Mouse (Mus musculus) heart, postnatal 36 days (tissue): ENCODE data around the gene Hmgb2. TPM values are rescaled to one million over a fixed set of nuclear protein-coding genes. Genes with fewer than 3 reads are reported as not detected.
A peak's percentile ranks its signal among the peaks of the same experiment; 100 is the strongest.
"Not testable (repeated sequence)": the region's sequence is repeated elsewhere in the genome, so short reads cannot be mapped to it uniquely, and the experiment has no call there.

Source experiments
- DNase-seq, 2 experiments: peaks; one replicate each; pipeline ENCODE4 v3.0.0; 2021 to 2022
- intact Hi-C: fragments of 180-260 bp; cut with DNase I; formaldehyde crosslinking; loops from one replicate; pipeline ENCODE4 v1.15.1; 2025
- total RNA-seq, 2 experiments: library from RNA; stranded (reverse); gene quantifications; 2 replicates each; pipeline ENCODE4 v1.2.3; 2021

The Hmgb2 gene
- total RNA-seq, 2 experiments from 2014 or later: 13.2 to 22.2 TPM

DNA sequence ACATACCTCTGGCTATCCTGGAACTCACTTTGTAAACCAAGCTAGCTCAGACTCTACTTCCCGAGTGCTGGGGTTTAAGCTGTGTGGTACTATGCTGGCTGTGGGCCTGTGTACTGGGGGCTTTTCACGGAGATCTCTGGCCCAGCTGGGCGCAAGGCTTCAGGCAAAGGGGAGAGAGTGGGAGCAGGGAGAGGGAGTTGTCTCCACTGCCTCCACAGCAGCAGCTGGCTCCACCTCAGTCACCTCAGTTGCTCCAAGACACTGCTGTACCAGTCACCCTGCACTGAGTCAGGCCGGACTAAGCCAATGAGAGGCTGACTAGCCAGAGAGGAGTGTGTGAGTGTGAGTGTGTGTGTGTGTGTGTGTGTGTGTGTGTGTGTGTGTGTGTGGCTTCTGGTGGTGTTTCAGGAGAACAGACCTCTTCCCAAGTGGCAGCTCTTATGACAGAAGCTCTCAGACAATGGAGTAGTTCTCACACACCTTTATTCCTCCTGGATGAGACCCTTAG lies 4.1 kb upstream of the Hmgb2 start:
- intact Hi-C loops: loop anchor here (2.0 kb wide), 1 partner anchor 21 kb away; the partner anchor contains the start of gene Sap30
- no peak for DNase-seq

DNA sequence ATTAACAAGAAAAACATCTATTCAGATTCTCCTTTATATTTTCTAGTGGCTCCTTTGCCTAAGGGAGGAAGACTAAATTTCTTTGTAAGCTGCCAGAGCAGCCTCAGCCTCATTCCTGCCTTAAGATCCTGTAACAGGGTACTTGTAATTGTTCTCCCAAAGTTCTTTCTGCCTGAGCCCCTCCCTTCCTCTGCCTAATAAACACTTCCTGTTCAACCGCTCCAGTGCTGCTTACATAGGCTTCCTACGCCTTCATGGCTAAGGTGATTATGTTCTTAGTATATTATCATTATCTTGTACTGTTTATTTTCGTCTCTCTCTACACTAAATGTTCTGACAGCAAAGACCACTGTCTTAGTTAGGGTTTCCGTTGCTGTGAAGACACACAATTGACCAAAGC lies 3.0 kb upstream of the Hmgb2 start:
- intact Hi-C loops: loop anchor here (2.0 kb wide), 1 partner anchor 22 kb away; the partner anchor contains the start of gene Sap30
- DNase-seq: no peak

GRCm38 (mm10) chr8:57510791-57511315 lies 854 bp upstream of the Hmgb2 start:
- DNase-seq: no peak
- intact Hi-C loops: loop anchor here (5.0 kb wide), 2 partner anchors 84 to 154 kb away; no protein-coding TSS in a partner anchor

GRCm38 (mm10) chr8:57512141-57513056 lies 692 bp downstream of the Hmgb2 start:
- intact Hi-C loops: loop anchor here (2.0 to 5.0 kb wide), 3 partner anchors 16 to 155 kb away; no protein-coding TSS in a partner anchor
- peak; percentile 21 to 40 for DNase-seq

DNA sequence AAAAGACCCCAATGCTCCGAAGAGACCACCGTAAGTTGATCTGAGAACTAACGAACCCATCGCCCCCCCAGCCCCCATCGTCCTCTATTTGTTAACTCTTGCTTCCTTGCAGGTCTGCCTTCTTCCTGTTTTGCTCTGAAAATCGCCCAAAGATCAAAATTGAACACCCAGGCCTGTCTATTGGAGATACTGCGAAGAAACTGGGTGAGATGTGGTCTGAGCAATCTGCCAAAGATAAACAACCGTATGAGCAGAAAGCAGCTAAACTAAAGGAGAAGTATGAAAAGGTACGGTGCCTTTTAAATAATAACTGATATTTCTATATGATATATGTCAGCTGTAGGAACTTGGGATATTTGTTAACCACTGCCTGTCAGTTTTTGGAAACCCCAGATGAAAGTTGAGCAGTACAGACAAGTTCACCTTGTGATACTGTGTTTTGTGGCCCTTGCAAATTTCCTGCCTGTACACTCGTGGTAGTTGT lies 1.5 kb downstream of the Hmgb2 start:
- not testable (repeated sequence) for DNase-seq
- intact Hi-C loops: loop anchor here (2.0 to 5.0 kb wide), 3 partner anchors 16 to 156 kb away; no protein-coding TSS in a partner anchor

DNA sequence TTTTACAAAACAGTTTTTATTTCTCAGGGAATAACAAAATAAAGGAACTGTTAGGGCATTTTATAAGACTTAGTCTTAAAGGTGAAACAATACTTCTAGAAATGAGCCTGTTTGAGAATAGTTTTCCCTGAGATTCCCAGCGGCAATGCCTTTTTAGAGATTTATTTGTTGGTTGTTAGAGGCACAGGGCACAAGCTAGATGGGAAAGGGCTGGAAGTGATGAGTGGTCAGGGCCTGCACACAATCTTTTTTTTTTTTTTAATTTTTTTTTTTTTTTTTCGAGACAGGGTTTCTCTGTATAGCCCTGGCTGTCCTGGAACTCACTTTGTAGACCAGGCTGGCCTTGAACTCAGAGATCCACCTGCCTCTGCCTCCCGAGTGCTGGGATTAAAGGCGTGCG lies 5.0 kb downstream of the Hmgb2 start:
- intact Hi-C loops, DNase-seq: not testable (repeated sequence)

DNA sequence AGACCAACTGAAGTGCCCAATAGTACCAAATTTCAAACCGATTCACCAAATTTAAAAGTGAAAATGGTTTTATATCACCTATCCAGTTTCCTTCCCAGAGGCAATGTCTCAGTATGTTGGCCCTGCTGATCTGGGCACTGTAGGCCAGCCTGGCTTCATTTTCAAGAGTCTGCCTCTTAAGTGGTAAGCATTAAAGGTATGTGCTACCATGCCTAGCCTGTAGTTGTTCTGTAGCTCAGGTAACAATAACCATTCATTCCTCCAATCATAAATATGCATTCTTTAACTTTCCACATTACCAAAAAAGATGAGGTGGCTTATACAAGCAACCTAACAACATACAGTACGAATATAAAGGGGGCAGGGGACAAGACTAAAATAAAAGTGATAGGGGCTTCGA lies 6.0 kb downstream of the Hmgb2 start:
- no peak for DNase-seq
- intact Hi-C loops: no loop called here

GRCm38 (mm10) chr8:57520186-57520786 lies 8.6 kb downstream of the Hmgb2 start:
- intact Hi-C loops: loop anchor here (10.0 kb wide), 1 partner anchor 795 kb away; no protein-coding TSS in a partner anchor
- DNase-seq: no peak

- intact Hi-C loops: loop anchor here (2.0 to 10.0 kb wide), 2 partner anchors 15 to 803 kb away; no protein-coding TSS in a partner anchor
- no peak for DNase-seq
Measured at GRCm38 (mm10) chr8:57528036-57528435, 16.3 kb downstream of the Hmgb2 start.

- no peak for DNase-seq
- intact Hi-C loops: loop anchor here (5.0 to 10.0 kb wide), 3 partner anchors 178 to 845 kb away; no protein-coding TSS in a partner anchor
Measured at GRCm38 (mm10) chr8:57530238-57530637, 18.5 kb downstream of the Hmgb2 start.

GRCm38 (mm10) chr8:57530666-57531349 lies 19.1 kb downstream of the Hmgb2 start:
- intact Hi-C loops: loop anchor here (1.0 to 10.0 kb wide), 4 partner anchors 102 to 846 kb away; no protein-coding TSS in a partner anchor
- peak; percentile 88 for DNase-seq

DNA sequence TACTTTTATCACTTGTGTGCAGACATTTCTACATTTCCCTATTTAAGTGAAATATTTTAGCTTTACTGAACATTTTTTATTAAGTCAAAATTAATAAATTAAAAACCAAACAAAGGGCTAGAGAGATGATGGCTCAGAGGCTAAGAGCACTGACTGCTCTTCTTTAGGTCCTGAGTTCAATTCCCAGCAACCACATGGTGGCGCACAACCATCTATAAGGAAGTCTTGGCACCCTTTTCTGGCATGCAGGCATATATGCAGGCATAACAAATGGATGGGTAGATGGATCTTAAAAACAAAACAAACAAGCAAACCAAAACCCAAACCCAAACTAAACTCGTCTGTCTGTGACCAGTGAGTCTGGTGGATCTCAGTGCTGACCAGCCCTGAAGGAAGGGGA lies 20.5 kb downstream of the Hmgb2 start:
- intact Hi-C loops: loop anchor here (5.0 to 10.0 kb wide), 3 partner anchors 180 to 847 kb away; no protein-coding TSS in a partner anchor
- no peak for DNase-seq

DNA sequence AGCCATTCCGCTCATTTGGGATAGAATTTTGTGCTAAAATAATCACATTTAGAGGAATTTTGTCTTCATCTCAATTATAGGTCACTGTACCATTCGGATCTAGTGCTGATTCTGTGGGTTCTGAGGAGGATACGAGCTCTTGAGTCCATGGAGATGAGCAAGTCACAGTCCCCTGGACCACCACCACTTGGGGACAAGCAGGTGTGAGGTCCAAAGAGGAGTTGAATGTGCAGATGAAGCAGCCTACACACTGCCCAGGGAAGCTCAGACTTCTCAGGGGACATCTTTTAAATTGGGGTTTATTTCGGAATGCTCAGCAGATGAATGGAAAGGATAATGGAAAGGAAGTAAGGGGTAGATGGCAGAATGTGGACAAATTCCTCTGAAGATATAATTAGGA lies 21.4 kb downstream of the Hmgb2 start:
- intact Hi-C loops: loop anchor here (5.0 to 10.0 kb wide), 3 partner anchors 181 to 848 kb away; no protein-coding TSS in a partner anchor
- no peak for DNase-seq

- intact Hi-C loops: loop anchor here (5.0 to 10.0 kb wide), 3 partner anchors 182 to 850 kb away; no protein-coding TSS in a partner anchor
- no peak for DNase-seq
Measured at GRCm38 (mm10) chr8:57534495-57534894, 22.8 kb downstream of the Hmgb2 start.

- DNase-seq: no peak
- intact Hi-C loops: loop anchor here (10.0 kb wide), 2 partner anchors 651 to 851 kb away; no protein-coding TSS in a partner anchor
Measured at GRCm38 (mm10) chr8:57536167-57536566, 24.5 kb downstream of the Hmgb2 start.

DNA sequence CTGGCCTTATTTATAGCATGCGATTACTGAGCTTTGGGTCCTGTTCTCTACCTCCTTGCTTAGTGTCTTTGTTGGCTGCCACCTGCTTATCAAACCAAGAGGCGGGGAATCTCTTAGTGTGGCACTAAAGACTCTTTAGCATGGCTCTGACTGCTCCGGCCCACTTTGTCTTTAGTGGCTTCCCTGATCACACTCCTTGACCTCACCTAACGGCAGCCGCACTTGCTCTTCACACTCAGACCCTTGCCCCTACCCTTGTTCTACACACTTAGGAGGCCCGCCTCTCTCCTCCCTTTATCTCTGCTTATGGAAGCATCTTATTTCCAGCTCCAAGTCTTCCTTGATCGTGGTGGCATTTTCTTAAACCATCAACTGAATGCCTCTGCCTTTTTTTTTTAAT lies 26.9 kb downstream of the Hmgb2 start:
- DNase-seq: no peak
- intact Hi-C loops: loop anchor here (10.0 kb wide), 2 partner anchors 654 to 854 kb away; no protein-coding TSS in a partner anchor

GRCm38 (mm10) chr8:57540110-57540838 lies 28.6 kb downstream of the Hmgb2 start:
- DNase-seq: peak; percentile 68 to 78
- intact Hi-C loops: loop anchor here (1.0 to 2.0 kb wide), 3 partner anchors 33 to 260 kb away; no protein-coding TSS in a partner anchor

DNA sequence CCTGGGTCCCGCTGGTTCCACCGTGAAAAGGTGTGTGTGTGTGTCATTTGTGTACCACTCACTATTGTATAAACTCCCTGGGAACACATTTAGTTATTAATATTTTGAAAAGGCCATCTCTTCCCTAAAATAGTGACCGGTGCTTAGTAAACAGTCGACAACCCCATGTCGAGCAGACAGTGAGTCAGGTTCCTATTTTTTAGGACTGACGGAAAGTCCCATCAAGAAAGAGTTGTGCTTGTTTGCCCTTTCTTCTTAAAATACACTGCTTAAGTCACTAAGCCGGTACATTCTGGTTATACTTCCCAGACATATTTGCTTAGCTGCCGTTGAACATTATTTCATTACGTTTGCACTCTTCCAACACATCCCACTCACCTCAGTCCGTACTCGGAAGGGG lies 29.2 kb downstream of the Hmgb2 start:
- intact Hi-C loops: loop anchor here (1.0 to 2.0 kb wide), 3 partner anchors 32 to 259 kb away; no protein-coding TSS in a partner anchor

More for the DNA sequence above, 29.2 kb downstream of the Hmgb2 start:
- no peak for DNase-seq
